Mouse (Mus musculus) limb, embryonic 10.5 days (tissue): Measurements from ENCODE around the gene Ino80. TPM values are rescaled to one million over a fixed set of nuclear protein-coding genes. Genes with fewer than 3 reads are reported as not detected.

Experiments
- DNase-seq: peaks from one replicate; pipeline ENCODE4 v3.0.0-alpha.2; 2017; ENCODE audit warnings: low spot score
- H3K27ac ChIP-seq: fragments of 300-500 bp; sonication (generic); 2 replicates; pipeline ENCODE4 v1.5.1; 2016; ENCODE audit warnings: mild to moderate bottlenecking
- H3K27me3 ChIP-seq: fragments of 300-500 bp; sonication (generic); 2 replicates; pipeline ENCODE4 v1.6.1; 2016; ENCODE audit warnings: low read depth, mild to moderate bottlenecking; ENCODE audit not compliant: poor library complexity, severe bottlenecking
- H3K36me3 ChIP-seq: fragments of 300-500 bp; sonication (generic); 2 replicates; pipeline ENCODE4 v1.6.1; 2016; ENCODE audit warnings: mild to moderate bottlenecking, moderate library complexity
- H3K4me1 ChIP-seq: fragments of 300-500 bp; sonication (generic); 2 replicates; pipeline ENCODE4 v1.6.1; 2016
- H3K4me3 ChIP-seq: fragments of 300-500 bp; sonication (generic); 2 replicates; pipeline ENCODE4 v1.5.1; 2016; ENCODE audit warnings: mild to moderate bottlenecking, moderate library complexity
- H3K9me3 ChIP-seq: fragments of 300-500 bp; sonication (generic); replicated peaks from 2 replicates; pipeline ENCODE4 v1.6.1; 2016; ENCODE audit warnings: mild to moderate bottlenecking
- WGBS: fragments of 180-500 bp; shearing (Covaris S2); methylation state at CpG from one replicate; pipeline ENCODE4 v1.1.7; 2016; 5-methylcytosine and 5-hydroxymethylcytosine counted together
- polyA plus RNA-seq: library from polyadenylated mRNA; unstranded; fragments of >200 nt; fragmentation: Nextera tagmentation; extraction: Ambion mirVana; gene quantifications from 2 replicates; pipeline ENCODE4 v1.2.1, GENCODE M21; 2016

Gene Ino80
- polyA plus RNA-seq, 1 experiment from 2014 or later = 3.8 TPM

DNA sequence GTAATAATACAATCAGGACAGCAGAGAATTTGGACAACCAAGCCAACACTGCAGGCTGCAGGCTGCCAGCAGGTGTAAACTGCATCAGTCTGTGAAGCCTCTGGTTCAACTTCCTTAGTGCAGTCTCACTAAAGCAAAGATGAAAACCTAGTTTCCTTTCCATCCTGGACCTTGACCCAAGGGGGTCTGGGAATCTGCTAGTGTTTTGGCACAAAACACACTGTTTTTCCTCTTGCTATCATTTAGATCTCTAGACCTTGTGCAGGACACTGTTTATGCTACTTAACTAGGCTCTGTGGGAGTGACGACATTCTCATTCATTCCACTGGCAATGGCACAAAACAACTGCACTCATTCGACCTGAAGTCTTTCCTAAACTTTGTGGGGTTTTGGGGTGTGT lies 65.8 kb downstream of the Ino80 start:
- Histone ChIP-seq H3K27ac (no peak overlapping the region), H3K9me3 (no peaks in the 10 kb centered on the region), H3K4me3 (no peak overlapping the region), H3K36me3 (peaks cover 94% of the 10 kb centered on the region), H3K27me3 (no peaks in the 10 kb centered on the region), H3K4me1 (no peaks in the 10 kb centered on the region)
- WGBS = 90% methylated on average over 2 of the region's 2 CpGs
- DNase-seq = no peak

DNA sequence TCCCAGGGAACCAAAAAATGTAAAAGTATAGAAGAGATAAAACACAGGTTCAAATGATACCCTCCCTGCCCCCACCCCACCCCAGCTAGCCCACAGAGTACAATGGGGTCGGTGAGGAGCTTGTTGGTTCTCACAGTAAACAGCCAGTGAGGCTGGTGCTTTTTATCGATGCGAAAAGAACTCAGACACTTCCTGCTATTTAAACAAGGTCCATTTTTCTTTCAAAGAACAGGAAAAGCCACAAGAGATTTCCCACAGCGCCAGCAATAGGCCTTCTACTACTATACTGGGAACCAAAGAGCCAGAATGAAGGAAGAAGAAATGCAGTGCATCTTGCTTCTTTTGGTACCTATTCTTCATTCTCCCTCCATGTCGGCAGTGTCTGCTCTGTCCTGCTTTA lies 66.5 kb downstream of the Ino80 start:
- Histone ChIP-seq H3K9me3 (no peaks in the 10 kb centered on the region), H3K4me1 (no peaks in the 10 kb centered on the region), H3K27me3 (no peaks in the 10 kb centered on the region), H3K27ac (no peak overlapping the region), H3K4me3 (no peak overlapping the region), H3K36me3 (peaks cover 94% of the 10 kb centered on the region)
- WGBS = 90% methylated on average over 5 of the region's 5 CpGs
- DNase-seq = no peak

DNA sequence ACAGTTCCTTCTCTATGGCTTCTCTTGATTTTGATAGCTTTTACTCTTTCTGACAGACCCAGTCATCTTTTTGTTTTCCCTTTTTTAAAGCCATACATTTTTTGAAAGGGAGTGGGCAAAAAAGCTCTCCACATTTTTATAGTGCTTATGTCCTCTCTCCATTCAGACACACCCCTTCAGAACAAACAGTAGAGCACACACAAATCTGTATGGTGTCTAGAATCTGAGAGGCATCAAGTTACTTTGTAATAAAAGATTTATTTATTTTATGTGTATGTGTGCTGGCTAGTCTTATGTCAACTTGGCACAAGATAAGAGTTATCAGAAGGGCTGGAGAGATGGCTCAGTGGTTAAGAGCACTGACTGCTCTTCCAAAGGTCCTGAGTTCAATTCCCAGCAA lies 68.8 kb downstream of the Ino80 start:
- Histone ChIP-seq H3K27me3 (no peaks in the 10 kb centered on the region), H3K4me3 (no peak overlapping the region), H3K27ac (no peak overlapping the region), H3K9me3 (no peaks in the 10 kb centered on the region), H3K4me1 (no peaks in the 10 kb centered on the region), H3K36me3 (peaks cover 96% of the 10 kb centered on the region)
- DNase-seq = no peak

DNA sequence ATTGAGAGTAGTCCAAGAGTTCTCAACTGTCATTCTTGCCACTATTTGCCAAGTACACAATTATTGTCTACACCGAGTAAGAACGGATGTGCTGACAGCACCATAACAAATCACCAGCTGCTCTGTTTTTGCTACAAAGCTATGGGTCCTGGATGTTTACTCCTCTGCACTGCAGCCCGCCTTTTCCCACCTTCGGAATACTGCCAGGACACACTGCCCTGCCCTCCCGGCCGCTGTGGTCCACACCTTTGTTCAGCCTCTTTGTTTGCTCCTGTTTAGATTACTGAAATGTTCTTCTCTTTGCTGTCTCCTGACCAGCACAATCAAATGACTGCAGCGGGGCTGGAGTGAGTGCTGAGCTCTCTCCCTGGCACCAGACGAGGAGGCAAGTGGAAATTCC lies 69.2 kb downstream of the Ino80 start:
- Histone ChIP-seq H3K4me1 (no peaks in the 10 kb centered on the region), H3K4me3 (no peak overlapping the region), H3K27ac (no peak overlapping the region), H3K9me3 (no peaks in the 10 kb centered on the region), H3K36me3 (peaks cover 94% of the 10 kb centered on the region), H3K27me3 (no peaks in the 10 kb centered on the region)
- DNase-seq = no peak
- WGBS = 76% methylated on average over 8 of the region's 8 CpGs

GRCm38 (mm10) chr2:119399313-119399712 lies 78.2 kb downstream of the Ino80 start:
- H3K27ac ChIP-seq = no peak overlapping the region
- no peak overlapping the region for H3K4me3 ChIP-seq
- peaks cover 77% of the 10 kb centered on the region for H3K36me3 ChIP-seq
- no peaks in the 10 kb centered on the region for H3K4me1 ChIP-seq
- H3K9me3 ChIP-seq = no peaks in the 10 kb centered on the region
- no peak for DNase-seq
- H3K27me3 ChIP-seq = no peaks in the 10 kb centered on the region

DNA sequence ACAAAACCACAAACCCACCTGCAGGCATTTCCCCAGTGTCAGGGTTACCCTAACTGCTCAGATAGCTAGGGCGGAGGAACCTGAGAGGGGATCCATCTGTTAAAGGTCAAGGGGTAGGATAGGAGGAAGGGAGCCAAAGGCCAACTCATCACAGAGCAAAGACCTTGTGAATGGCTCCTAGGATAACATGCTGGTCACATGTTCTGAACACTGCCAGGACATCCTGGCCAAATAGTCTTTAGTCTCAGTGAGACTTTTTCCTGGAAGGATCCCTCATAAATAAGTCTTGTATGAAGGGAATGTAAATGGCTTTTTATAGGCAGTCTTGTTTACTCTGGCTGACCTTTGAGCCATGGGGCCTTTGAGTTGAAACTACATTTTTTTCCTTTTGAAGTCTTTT lies 78.8 kb downstream of the Ino80 start:
- no peaks in the 10 kb centered on the region for H3K27me3 ChIP-seq
- no peak overlapping the region for H3K4me3 ChIP-seq
- H3K27ac ChIP-seq = no peak overlapping the region
- peaks cover 77% of the 10 kb centered on the region for H3K36me3 ChIP-seq
- H3K4me1 ChIP-seq = no peaks in the 10 kb centered on the region
- no peak for DNase-seq
- 97% methylated on average over 1 of the region's 1 CpGs for WGBS
- no peaks in the 10 kb centered on the region for H3K9me3 ChIP-seq

DNA sequence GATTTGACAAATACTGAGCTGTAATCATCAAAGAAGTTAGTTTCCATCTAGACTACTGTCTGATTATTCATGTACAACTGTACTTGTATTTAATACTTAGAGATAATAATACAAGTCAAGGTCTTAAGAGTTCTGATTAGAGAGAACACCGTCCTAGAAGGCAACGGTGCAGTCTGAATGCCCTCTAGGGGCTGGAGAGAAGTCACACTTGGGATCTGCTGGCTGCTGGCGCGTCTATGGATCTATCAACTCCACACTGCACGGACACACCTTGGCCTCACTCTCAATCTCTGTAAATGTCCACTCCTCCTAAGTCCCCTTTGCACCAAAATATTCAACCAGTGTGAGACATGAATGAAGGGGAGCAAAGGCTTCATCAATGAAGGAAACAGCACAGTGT lies 79.2 kb downstream of the Ino80 start:
- 90% methylated on average over 5 of the region's 5 CpGs for WGBS
- no peaks in the 10 kb centered on the region for H3K4me1 ChIP-seq
- no peaks in the 10 kb centered on the region for H3K27me3 ChIP-seq
- peaks cover 80% of the 10 kb centered on the region for H3K36me3 ChIP-seq
- H3K9me3 ChIP-seq = no peaks in the 10 kb centered on the region
- no peak for DNase-seq
- no peak overlapping the region for H3K27ac ChIP-seq
- no peak overlapping the region for H3K4me3 ChIP-seq

- Histone ChIP-seq H3K4me3 (no peak overlapping the region), H3K9me3 (no peaks in the 10 kb centered on the region), H3K27ac (no peak overlapping the region), H3K4me1 (no peaks in the 10 kb centered on the region), H3K27me3 (no peaks in the 10 kb centered on the region), H3K36me3 (peaks cover 79% of the 10 kb centered on the region)
- DNase-seq = no peak
- WGBS = 94% methylated on average over 4 of the region's 4 CpGs
These were observed 87.5 kb downstream of the Ino80 start for GRCm38 (mm10) chr2:119389992-119390391.

GRCm38 (mm10) chr2:119388266-119388665 lies 89.2 kb downstream of the Ino80 start:
- H3K4me1 ChIP-seq = no peaks in the 10 kb centered on the region
- peaks cover 68% of the 10 kb centered on the region for H3K36me3 ChIP-seq
- H3K9me3 ChIP-seq = no peaks in the 10 kb centered on the region
- DNase-seq = no peak
- no peak overlapping the region for H3K27ac ChIP-seq
- no peaks in the 10 kb centered on the region for H3K27me3 ChIP-seq
- 94% methylated on average over 1 of the region's 1 CpGs for WGBS
- no peak overlapping the region for H3K4me3 ChIP-seq

DNA sequence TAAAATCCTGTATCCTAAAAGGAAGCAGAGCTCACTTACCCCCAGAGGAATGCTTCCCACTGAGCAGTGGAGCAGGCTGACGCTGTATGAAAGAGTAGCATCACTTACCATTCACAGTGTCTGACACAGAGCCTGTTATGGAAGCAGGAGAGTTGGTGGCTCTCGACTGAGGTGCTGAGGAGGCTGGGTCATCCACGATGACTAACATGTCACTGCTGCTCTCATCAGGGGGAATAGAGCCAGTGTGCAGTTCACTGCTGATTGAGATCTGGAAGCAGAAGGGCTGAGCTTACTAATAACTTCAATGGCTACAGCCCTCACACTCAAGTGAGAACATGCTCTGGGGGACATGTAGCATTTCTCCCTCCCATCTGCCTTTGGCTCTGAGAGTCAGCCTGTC lies 98.0 kb downstream of the Ino80 start:
- no peak overlapping the region for H3K27ac ChIP-seq
- 85% methylated on average over 3 of the region's 3 CpGs for WGBS
- no peak overlapping the region for H3K4me3 ChIP-seq
- no peaks in the 10 kb centered on the region for H3K9me3 ChIP-seq
- H3K4me1 ChIP-seq = no peaks in the 10 kb centered on the region
- peaks cover 93% of the 10 kb centered on the region for H3K36me3 ChIP-seq
- DNase-seq = no peak
- H3K27me3 ChIP-seq = no peaks in the 10 kb centered on the region

DNA sequence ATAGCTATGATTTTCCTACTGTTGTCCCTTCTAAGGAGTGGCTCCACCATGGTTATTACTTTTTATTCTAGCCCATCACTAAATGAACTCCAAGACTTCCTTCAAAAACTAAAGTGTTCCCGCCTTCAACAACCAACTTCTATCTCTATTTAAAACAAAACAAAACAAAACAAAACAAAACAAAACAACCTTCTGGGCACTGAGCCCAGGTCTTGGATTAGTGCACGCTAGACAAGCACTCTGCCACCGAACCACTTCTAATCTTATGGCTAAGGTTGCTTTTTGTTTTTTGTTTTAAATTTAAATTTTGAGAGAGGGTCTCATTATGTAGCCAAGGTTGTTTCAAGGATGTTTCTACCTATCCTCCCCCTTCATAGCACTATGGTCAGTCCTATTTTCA lies 99.7 kb downstream of the Ino80 start:
- H3K9me3 ChIP-seq = no peaks in the 10 kb centered on the region
- DNase-seq = no peak
- no peak overlapping the region for H3K27ac ChIP-seq
- 96% methylated on average over 3 of the region's 3 CpGs for WGBS
- H3K4me3 ChIP-seq = no peak overlapping the region
- peaks cover 100% of the 10 kb centered on the region for H3K36me3 ChIP-seq
- no peaks in the 10 kb centered on the region for H3K27me3 ChIP-seq
- no peaks in the 10 kb centered on the region for H3K4me1 ChIP-seq

DNA sequence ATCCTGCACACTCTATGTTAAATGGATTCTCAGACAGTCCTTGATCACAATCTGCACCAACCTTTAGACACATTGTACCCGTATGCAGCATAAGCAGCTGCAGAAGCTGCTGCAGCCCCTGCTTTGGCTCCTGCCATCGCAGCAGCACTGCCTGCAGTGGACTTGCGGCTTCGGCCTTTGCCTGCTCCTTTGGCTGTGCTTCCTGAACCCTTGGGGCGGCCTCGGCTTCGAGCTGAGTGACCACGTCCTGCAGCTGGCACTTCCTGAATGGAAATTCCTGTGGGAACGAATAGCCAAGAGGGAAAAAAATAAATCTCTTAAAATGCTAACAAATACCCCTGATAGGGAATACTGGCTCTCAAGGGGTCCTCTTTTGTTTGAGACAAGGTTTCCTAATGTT lies 100.2 kb downstream of the Ino80 start:
- no peaks in the 10 kb centered on the region for H3K4me1 ChIP-seq
- DNase-seq = no peak
- H3K27me3 ChIP-seq = no peaks in the 10 kb centered on the region
- H3K4me3 ChIP-seq = no peak overlapping the region
- no peaks in the 10 kb centered on the region for H3K9me3 ChIP-seq
- no peak overlapping the region for H3K27ac ChIP-seq
- WGBS = 89% methylated on average over 9 of the region's 9 CpGs
- H3K36me3 ChIP-seq = peaks cover 100% of the 10 kb centered on the region

DNA sequence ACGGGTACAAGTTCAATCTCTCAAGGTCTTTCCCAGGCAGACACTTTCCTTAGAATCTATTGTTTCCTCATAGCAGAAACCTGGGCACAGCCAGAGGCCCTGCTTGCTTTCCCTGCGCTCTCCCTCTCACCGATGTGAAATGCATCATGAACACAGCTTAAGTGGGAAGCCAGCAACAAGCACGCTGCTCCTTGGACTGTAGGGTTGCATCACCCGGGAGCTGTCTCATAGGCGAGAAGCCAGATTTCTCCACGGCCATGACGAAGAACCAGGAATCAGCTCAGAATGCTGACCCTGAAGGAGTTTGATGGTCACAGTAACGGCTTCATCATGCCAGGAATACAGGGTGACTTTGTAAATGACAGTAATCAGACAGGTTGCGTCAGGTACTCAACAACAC lies 107.4 kb downstream of the Ino80 start:
- H3K27me3 ChIP-seq = no peaks in the 10 kb centered on the region
- no peaks in the 10 kb centered on the region for H3K9me3 ChIP-seq
- DNase-seq = no peak
- H3K36me3 ChIP-seq = peaks cover 71% of the 10 kb centered on the region
- no peak overlapping the region for H3K4me3 ChIP-seq
- H3K4me1 ChIP-seq = no peaks in the 10 kb centered on the region
- 94% methylated on average over 10 of the region's 10 CpGs for WGBS
- H3K27ac ChIP-seq = no peak overlapping the region

GRCm38 (mm10) chr2:119367346-119367745 lies 110.1 kb downstream of the Ino80 start:
- H3K36me3 ChIP-seq = peaks cover 44% of the 10 kb centered on the region
- no peak for DNase-seq
- H3K4me3 ChIP-seq = no peak overlapping the region
- no peak overlapping the region for H3K27ac ChIP-seq
- no peaks in the 10 kb centered on the region for H3K4me1 ChIP-seq
- no peaks in the 10 kb centered on the region for H3K27me3 ChIP-seq
- WGBS = 81% methylated on average over 3 of the region's 3 CpGs
- no peaks in the 10 kb centered on the region for H3K9me3 ChIP-seq
